Mouse (Mus musculus): Measurements from ENCODE around the gene Msmo1. TPM values are rescaled to one million over a fixed set of nuclear protein-coding genes. Genes with fewer than 3 reads are reported as not detected.

The Msmo1 gene
- polyA plus RNA-seq, 1 experiment from 2014 or later, result 234 TPM

- H3K9me3 ChIP-seq (replicated peaks), result no peaks in the 10 kb centered on the region
- no peaks in the 10 kb centered on the region for H3K4me1 ChIP-seq
- H3K36me3 ChIP-seq, result peaks cover 15% of the 10 kb centered on the region
- no peak overlapping the region for H3K4me3 ChIP-seq
- 92% methylated on average over 13 of the region's 13 CpGs for WGBS
- H3K27ac ChIP-seq (replicated peaks), result no peak overlapping the region
- no peak for DNase-seq (ENCODE audit: low spot score)
- no peaks in the 10 kb centered on the region for H3K27me3 ChIP-seq (ENCODE audit: low read depth, poor library complexity, severe bottlenecking)
Measured at GRCm38 (mm10) chr8:64740547-64741211, 7.1 kb upstream of the Msmo1 start.

DNA sequence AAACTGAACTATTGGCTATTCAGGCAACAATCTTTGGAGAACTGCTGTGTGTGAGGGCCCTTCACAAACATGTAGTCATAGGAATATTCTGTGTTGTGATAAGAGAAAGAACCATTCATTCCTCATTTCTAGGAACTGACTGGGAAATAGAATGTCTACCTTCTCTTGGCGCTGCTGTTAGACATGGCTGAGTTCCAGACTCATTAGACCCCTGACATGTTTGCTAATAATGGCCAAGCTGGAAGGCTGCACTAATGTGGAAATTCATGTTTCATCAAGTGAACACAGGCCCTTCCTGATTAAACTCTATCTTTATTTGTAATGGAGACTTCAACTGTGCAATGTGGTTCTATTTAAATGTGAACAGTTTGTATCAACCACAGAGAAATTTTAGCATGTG lies 5.3 kb upstream of the Msmo1 start:
- no peak for DNase-seq (ENCODE audit: low spot score)
- H3K27ac ChIP-seq (replicated peaks), result no peak overlapping the region

GRCm38 (mm10) chr8:64736767-64737323 lies 3.3 kb upstream of the Msmo1 start:
- no peak overlapping the region for H3K27ac ChIP-seq (replicated peaks)
- WGBS, result 93% methylated on average over 3 of the region's 3 CpGs
- peaks cover 16% of the 10 kb centered on the region for H3K4me1 ChIP-seq
- H3K9me3 ChIP-seq (replicated peaks), result no peaks in the 10 kb centered on the region
- H3K36me3 ChIP-seq, result peaks cover 5% of the 10 kb centered on the region; the same call in 1 of the 2 replicates
- no peaks in the 10 kb centered on the region for H3K27me3 ChIP-seq (ENCODE audit: low read depth, poor library complexity, severe bottlenecking)
- DNase-seq (ENCODE audit: low spot score), result no peak
- H3K4me3 ChIP-seq, result no peak overlapping the region

More for the DNA sequence above, 5.3 kb upstream of the Msmo1 start:
- H3K36me3 ChIP-seq, result peaks cover 15% of the 10 kb centered on the region
- H3K4me1 ChIP-seq, result peaks cover 7% of the 10 kb centered on the region
- 97% methylated on average over 1 of the region's 1 CpGs for WGBS
- H3K9me3 ChIP-seq (replicated peaks), result no peaks in the 10 kb centered on the region
- no peak overlapping the region for H3K4me3 ChIP-seq
- no peaks in the 10 kb centered on the region for H3K27me3 ChIP-seq (ENCODE audit: low read depth, poor library complexity, severe bottlenecking)

DNA sequence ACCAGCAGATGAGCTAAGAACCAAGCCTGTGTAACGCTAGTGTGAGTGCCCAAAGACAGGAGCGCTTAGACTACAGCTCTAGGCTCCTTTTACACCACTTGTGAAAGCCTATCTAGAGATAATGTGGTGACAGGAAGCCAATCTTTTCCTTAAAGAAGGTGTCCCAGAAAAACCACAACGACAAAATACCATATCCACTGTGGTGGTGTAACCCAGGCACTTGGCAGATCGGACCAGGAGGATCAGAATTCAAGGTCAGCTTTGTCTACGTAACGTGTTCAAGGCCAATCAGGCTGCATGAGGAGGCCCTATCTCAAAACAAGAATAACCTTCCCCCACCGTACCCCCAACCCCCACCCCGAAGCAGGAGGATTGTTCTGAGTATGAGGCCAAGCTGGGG lies 1.6 kb upstream of the Msmo1 start:
- H3K36me3 ChIP-seq, result peaks cover 13% of the 10 kb centered on the region
- no peaks in the 10 kb centered on the region for H3K9me3 ChIP-seq (replicated peaks)
- 89% methylated on average over 8 of the region's 8 CpGs for WGBS
- no peaks in the 10 kb centered on the region for H3K27me3 ChIP-seq (ENCODE audit: low read depth, poor library complexity, severe bottlenecking)
- peak overlapping the region; percentile 65 for H3K27ac ChIP-seq (replicated peaks)
- no peak overlapping the region for H3K4me3 ChIP-seq
- DNase-seq (ENCODE audit: low spot score), result no peak
- peaks cover 30% of the 10 kb centered on the region for H3K4me1 ChIP-seq

GRCm38 (mm10) chr8:64732596-64732995 lies 996 bp downstream of the Msmo1 start:
- DNase-seq (ENCODE audit: low spot score), result no peak
- Histone ChIP-seq H3K36me3 (peaks cover 39% of the 10 kb centered on the region), H3K4me3 (peak overlapping the region; percentile 87), H3K9me3 (replicated peaks) (no peaks in the 10 kb centered on the region), H3K27ac (replicated peaks) (peak overlapping the region; percentile 95), H3K27me3 (ENCODE audit: low read depth, poor library complexity, severe bottlenecking) (no peaks in the 10 kb centered on the region), H3K4me1 (peaks cover 45% of the 10 kb centered on the region)
- WGBS, result 20% methylated on average over 9 of the region's 9 CpGs

GRCm38 (mm10) chr8:64728156-64728555 lies 5.4 kb downstream of the Msmo1 start:
- Histone ChIP-seq H3K4me3 (no peak overlapping the region), H3K4me1 (peaks cover 38% of the 10 kb centered on the region), H3K27me3 (ENCODE audit: low read depth, poor library complexity, severe bottlenecking) (no peaks in the 10 kb centered on the region), H3K9me3 (replicated peaks) (no peaks in the 10 kb centered on the region), H3K27ac (replicated peaks) (no peak overlapping the region), H3K36me3 (peaks cover 83% of the 10 kb centered on the region)
- 95% methylated on average over 7 of the region's 7 CpGs for WGBS
- no peak for DNase-seq (ENCODE audit: low spot score)

- Histone ChIP-seq H3K9me3 (replicated peaks) (no peaks in the 10 kb centered on the region), H3K4me1 (peaks cover 24% of the 10 kb centered on the region), H3K36me3 (peaks cover 99% of the 10 kb centered on the region), H3K4me3 (no peak overlapping the region), H3K27me3 (ENCODE audit: low read depth, poor library complexity, severe bottlenecking) (no peaks in the 10 kb centered on the region), H3K27ac (replicated peaks) (no peak overlapping the region)
- 88% methylated on average over 4 of the region's 4 CpGs for WGBS
- no peak for DNase-seq (ENCODE audit: low spot score)
Measured at GRCm38 (mm10) chr8:64726190-64726695, 7.3 kb downstream of the Msmo1 start.

DNA sequence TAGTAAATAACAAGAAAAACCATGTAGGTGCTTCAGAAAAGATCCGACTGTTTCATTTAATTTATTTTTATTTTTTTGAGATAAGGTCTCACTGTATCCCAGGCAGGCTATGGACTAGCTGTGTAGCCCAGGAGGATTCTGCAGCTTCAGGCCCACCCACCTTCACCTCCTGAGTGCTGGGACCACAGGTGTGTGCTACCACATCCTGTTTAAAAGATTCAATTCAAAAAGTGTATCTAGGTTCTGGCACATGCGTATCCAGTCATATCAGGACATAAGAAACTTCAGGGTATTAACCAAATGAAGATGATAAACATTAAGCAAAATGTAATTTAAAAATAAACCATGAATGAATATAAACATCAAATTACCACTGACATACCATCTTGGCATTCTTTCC lies 10.4 kb downstream of the Msmo1 start:
- H3K36me3 ChIP-seq, result peaks cover 99% of the 10 kb centered on the region
- no peaks in the 10 kb centered on the region for H3K4me1 ChIP-seq
- H3K9me3 ChIP-seq (replicated peaks), result no peaks in the 10 kb centered on the region
- WGBS, result 91% methylated on average over 2 of the region's 2 CpGs
- no peak overlapping the region for H3K4me3 ChIP-seq
- no peak overlapping the region for H3K27ac ChIP-seq (replicated peaks)
- H3K27me3 ChIP-seq (ENCODE audit: low read depth, poor library complexity, severe bottlenecking), result no peaks in the 10 kb centered on the region
- no peak for DNase-seq (ENCODE audit: low spot score)

DNA sequence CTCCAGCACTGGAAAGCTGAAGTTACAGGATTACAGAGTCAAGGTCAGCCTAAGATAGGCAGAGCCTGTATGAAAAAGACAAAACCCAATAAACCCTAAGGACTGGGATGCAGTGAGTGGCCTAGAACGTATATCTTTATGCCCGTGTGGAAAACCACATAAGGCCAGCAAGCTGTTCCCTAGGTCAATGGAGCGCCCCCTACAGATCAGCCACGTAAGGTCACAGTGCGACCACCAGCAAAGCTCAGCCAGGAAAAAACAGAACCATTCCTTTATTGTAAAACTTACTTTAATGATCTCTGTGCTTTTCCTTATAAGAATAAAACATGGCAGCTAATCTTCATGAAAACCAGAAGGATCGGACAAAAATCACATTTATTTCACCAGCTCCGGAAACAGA lies 15.7 kb downstream of the Msmo1 start:
- Histone ChIP-seq H3K9me3 (replicated peaks) (no peaks in the 10 kb centered on the region), H3K4me1 (no peaks in the 10 kb centered on the region), H3K27me3 (ENCODE audit: low read depth, poor library complexity, severe bottlenecking) (no peaks in the 10 kb centered on the region), H3K4me3 (no peak overlapping the region), H3K27ac (replicated peaks) (no peak overlapping the region), H3K36me3 (peaks cover 77% of the 10 kb centered on the region)
- no peak for DNase-seq (ENCODE audit: low spot score)
- WGBS, result 85% methylated on average over 7 of the region's 7 CpGs

GRCm38 (mm10) chr8:64712499-64712898 lies 21.1 kb downstream of the Msmo1 start:
- H3K4me1 ChIP-seq, result no peaks in the 10 kb centered on the region; the same call in 1 of the 2 replicates
- DNase-seq (ENCODE audit: low spot score), result no peak
- H3K36me3 ChIP-seq, result peaks cover 24% of the 10 kb centered on the region
- no peak overlapping the region for H3K4me3 ChIP-seq
- 87% methylated on average over 7 of the region's 7 CpGs for WGBS
- no peak overlapping the region for H3K27ac ChIP-seq (replicated peaks)
- no peaks in the 10 kb centered on the region for H3K27me3 ChIP-seq (ENCODE audit: low read depth, poor library complexity, severe bottlenecking)
- H3K9me3 ChIP-seq (replicated peaks), result no peaks in the 10 kb centered on the region

GRCm38 (mm10) chr8:64711544-64711943 lies 22.0 kb downstream of the Msmo1 start:
- Histone ChIP-seq H3K27ac (replicated peaks) (no peak overlapping the region), H3K4me3 (no peak overlapping the region), H3K27me3 (ENCODE audit: low read depth, poor library complexity, severe bottlenecking) (no peaks in the 10 kb centered on the region), H3K4me1 (no peaks in the 10 kb centered on the region; the same call in 1 of the 2 replicates), H3K9me3 (replicated peaks) (no peaks in the 10 kb centered on the region), H3K36me3 (peaks cover 15% of the 10 kb centered on the region)
- 61% methylated on average over 1 of the region's 1 CpGs for WGBS
- DNase-seq (ENCODE audit: low spot score), result no peak

DNA sequence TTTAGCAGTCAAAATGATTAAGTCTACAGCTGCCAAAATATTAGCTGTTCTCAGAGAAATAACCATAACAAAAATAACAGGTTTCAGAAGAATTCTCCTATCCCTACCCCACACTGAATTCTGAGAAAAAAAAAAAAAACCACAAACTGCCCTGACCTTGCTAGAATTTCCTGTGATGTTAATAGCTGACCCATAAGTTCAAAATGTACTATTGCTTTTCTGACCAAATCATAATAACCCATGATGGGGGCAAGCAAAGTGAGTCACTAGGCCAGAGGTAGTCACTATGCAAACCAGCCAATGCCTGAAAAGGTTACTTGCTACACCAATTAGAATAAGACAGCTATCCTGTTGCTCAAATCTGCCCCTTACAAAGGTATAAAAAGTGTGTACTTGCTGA lies 26.1 kb downstream of the Msmo1 start:
- Histone ChIP-seq H3K4me3 (no peak overlapping the region), H3K9me3 (replicated peaks) (no peaks in the 10 kb centered on the region), H3K27me3 (ENCODE audit: low read depth, poor library complexity, severe bottlenecking) (no peaks in the 10 kb centered on the region), H3K27ac (replicated peaks) (no peak overlapping the region), H3K4me1 (no peaks in the 10 kb centered on the region; the same call in 1 of the 2 replicates), H3K36me3 (no peaks in the 10 kb centered on the region)
- DNase-seq (ENCODE audit: low spot score), result no peak

GRCm38 (mm10) chr8:64703191-64703590 lies 30.4 kb downstream of the Msmo1 start:
- WGBS, result 97% methylated on average over 1 of the region's 1 CpGs
- Histone ChIP-seq H3K27ac (replicated peaks) (no peak overlapping the region), H3K27me3 (ENCODE audit: low read depth, poor library complexity, severe bottlenecking) (no peaks in the 10 kb centered on the region), H3K36me3 (no peaks in the 10 kb centered on the region), H3K4me1 (no peaks in the 10 kb centered on the region), H3K4me3 (no peak overlapping the region), H3K9me3 (replicated peaks) (no peaks in the 10 kb centered on the region)
- DNase-seq (ENCODE audit: low spot score), result no peak
